Mouse (Mus musculus) embryonic facial prominence, embryonic 11.5 days (tissue): ENCODE measurements at regions not wholly inside any gene's neighbourhood (a gene's known extent, or its start where the extent isn't known, plus 50 kb on each side); places are given as distances from the start of the nearest gene placed in this dataset.

Experiments used
- ATAC-seq: fragments of 200-750 bp; cut with Nextera tagmentation; replicated peaks from 2 replicates; pipeline ENCODE4 v1.8.0; 2017; ENCODE audit warnings: low read depth; ENCODE audit not compliant: insufficient number of reproducible peaks, low FRiP score, low TSS enrichment
- DNase-seq: peaks from one replicate; pipeline ENCODE4 v3.0.0-alpha.2; 2015; ENCODE audit warnings: low spot score
- H3K27ac ChIP-seq: fragments of 300-500 bp; sonication (generic); replicated peaks from 2 replicates; pipeline ENCODE4 v1.5.1; 2014; ENCODE audit warnings: mild to moderate bottlenecking, low read depth, low read length, control low read depth
- H3K27me3 ChIP-seq: fragments of 300-500 bp; sonication (generic); 2 replicates; pipeline ENCODE4 v1.6.1; 2014; ENCODE audit warnings: mild to moderate bottlenecking, low read length, moderate library complexity, mixed read lengths; ENCODE audit not compliant: control insufficient read depth, insufficient read depth
- H3K36me3 ChIP-seq: fragments of 300-500 bp; sonication (generic); replicated peaks from 2 replicates; pipeline ENCODE4 v1.6.1; 2014; ENCODE audit warnings: low read depth, mild to moderate bottlenecking, low read length, moderate library complexity, mixed read lengths; ENCODE audit not compliant: control insufficient read depth, insufficient read depth
- H3K4me1 ChIP-seq: fragments of 300-500 bp; sonication (generic); 2 replicates; pipeline ENCODE4 v1.6.1; 2014; ENCODE audit warnings: low read length, mixed read lengths; ENCODE audit not compliant: control insufficient read depth, insufficient read depth
- H3K4me2 ChIP-seq: fragments of 300-500 bp; sonication (generic); 2 replicates; pipeline ENCODE4 v1.6.1; 2014; ENCODE audit warnings: low read depth, mild to moderate bottlenecking, control low read depth, low read length, moderate library complexity
- H3K4me3 ChIP-seq: fragments of 300-500 bp; sonication (generic); 2 replicates; pipeline ENCODE4 v1.5.1; 2014; ENCODE audit warnings: low read depth, low read length, control low read depth
- H3K9ac ChIP-seq: fragments of 300-500 bp; sonication (generic); replicated peaks from 2 replicates; pipeline ENCODE4 v1.6.1; 2014; ENCODE audit warnings: mild to moderate bottlenecking, control low read depth, low read length
- H3K9me3 ChIP-seq: fragments of 300-500 bp; sonication (generic); replicated peaks from 2 replicates; pipeline ENCODE4 v1.6.1; 2016; ENCODE audit warnings: mild to moderate bottlenecking, low read length, inconsistent platforms, mixed read lengths; ENCODE audit not compliant: control insufficient read depth
- WGBS: fragments of 180-500 bp; shearing (Covaris S2); extraction: QIAGEN DNeasy Blood & Tissue Kit; methylation state at CpG from one replicate; pipeline ENCODE4 v1.1.7; 2014; 5-methylcytosine and 5-hydroxymethylcytosine counted together

- Histone ChIP-seq H3K4me3 (no peak overlapping the region), H3K4me2 (no peak overlapping the region), H3K27ac (no peak overlapping the region), H3K36me3 (no peaks in the 10 kb centered on the region), H3K9ac (no peak overlapping the region), H3K4me1 (no peaks in the 10 kb centered on the region), H3K9me3 (no peaks in the 10 kb centered on the region), H3K27me3 (no peaks in the 10 kb centered on the region)
- no peak for ATAC-seq
- DNase-seq: no peak
- 67% methylated on average over 1 of the region's 1 CpGs for WGBS
Observed at GRCm38 (mm10) chrX:23556271-23556670, 136.6 kb upstream of the Wdr44 start.

- 28% methylated on average over 3 of the region's 3 CpGs for WGBS
- Histone ChIP-seq H3K9me3 (no peaks in the 10 kb centered on the region), H3K4me2 (no peak overlapping the region), H3K36me3 (no peaks in the 10 kb centered on the region), H3K9ac (no peak overlapping the region), H3K4me3 (no peak overlapping the region), H3K4me1 (no peaks in the 10 kb centered on the region), H3K27me3 (no peaks in the 10 kb centered on the region), H3K27ac (no peak overlapping the region)
- ATAC-seq (no peak), DNase-seq (peak; percentile 71)
Observed at GRCm38 (mm10) chrX:23565581-23565980, 127.3 kb upstream of the Wdr44 start.
